Mouse (Mus musculus): ENCODE data around the gene Dock3.

The Dock3 gene

GRCm38 (mm10) chr9:107009841-107010240 lies 221.9 kb downstream of the Dock3 start:
- DNase-seq, result no peak

- DNase-seq, result no peak
Measured at GRCm38 (mm10) chr9:107003187-107003586, 228.5 kb downstream of the Dock3 start.

- DNase-seq, result peak; percentile 63 to 69
Measured at GRCm38 (mm10) chr9:106970742-106971141, 261.0 kb downstream of the Dock3 start.

- no peak for DNase-seq
Measured at GRCm38 (mm10) chr9:106958452-106958851, 273.3 kb downstream of the Dock3 start.

- no peak for DNase-seq
Measured at GRCm38 (mm10) chr9:106955486-106955885, 276.2 kb downstream of the Dock3 start.

- no peak for DNase-seq
Measured at GRCm38 (mm10) chr9:106934998-106935397, 296.7 kb downstream of the Dock3 start.

GRCm38 (mm10) chr9:106914878-106915277 lies 316.8 kb downstream of the Dock3 start:
- DNase-seq, result no peak

- DNase-seq, result no peak
Measured at GRCm38 (mm10) chr9:106913759-106914158, 317.9 kb downstream of the Dock3 start.

- DNase-seq, result no peak
Measured at GRCm38 (mm10) chr9:106911624-106912023, 320.1 kb downstream of the Dock3 start.

- no peak for DNase-seq
Measured at GRCm38 (mm10) chr9:106908715-106909114, 323.0 kb downstream of the Dock3 start.

GRCm38 (mm10) chr9:106908174-106908573 lies 323.5 kb downstream of the Dock3 start:
- DNase-seq, result no peak

GRCm38 (mm10) chr9:106906597-106906996 lies 325.1 kb downstream of the Dock3 start:
- no peak for DNase-seq

GRCm38 (mm10) chr9:106903791-106904134 lies 327.9 kb downstream of the Dock3 start:
- peak; percentile 39 to 48 for DNase-seq

- no peak for DNase-seq
Measured at GRCm38 (mm10) chr9:106903099-106903790, 328.5 kb downstream of the Dock3 start.

GRCm38 (mm10) chr9:106901596-106901995 lies 330.1 kb downstream of the Dock3 start:
- DNase-seq, result no peak

- DNase-seq, result no peak
Measured at GRCm38 (mm10) chr9:106898901-106899300, 332.8 kb downstream of the Dock3 start.

- no peak for DNase-seq
Measured at GRCm38 (mm10) chr9:106893327-106893726, 338.4 kb downstream of the Dock3 start.

GRCm38 (mm10) chr9:106892552-106892875 lies 339.2 kb downstream of the Dock3 start:
- peak in 1 of 2 experiments; percentile 68 for DNase-seq

GRCm38 (mm10) chr9:106891829-106892551 lies 339.7 kb downstream of the Dock3 start, which contains the start of gene Manf:
Gene Manf (minus strand): TSS chr9:106891979.
- peak; percentile 95 to 96 for DNase-seq

GRCm38 (mm10) chr9:106891341-106891741 lies 340.4 kb downstream of the Dock3 start:
- peak in 1 of 2 experiments; percentile 67 for DNase-seq

GRCm38 (mm10) chr9:106890496-106891240 lies 341.0 kb downstream of the Dock3 start:
- DNase-seq, result peak in 1 of 2 experiments; percentile 35

GRCm38 (mm10) chr9:106889321-106889720 lies 342.4 kb downstream of the Dock3 start:
- DNase-seq, result no peak

- no peak for DNase-seq
Measured at GRCm38 (mm10) chr9:106888346-106888745, 343.4 kb downstream of the Dock3 start.
